Mouse (Mus musculus) heart, adult 8-10 months (tissue): ENCODE measurements at regions not wholly inside any gene's neighbourhood (a gene's known extent, or its start where the extent isn't known, plus 50 kb on each side); places are given as distances from the start of the nearest gene placed in this dataset.

Experiments
- DNase-seq: peaks from one replicate; pipeline ENCODE4 v3.0.0; 2022; ENCODE audit warnings: low spot score

- DNase-seq, result no peak
Observed at GRCm38 (mm10) chr3:105223671-105224070, 157.0 kb downstream of the 4930564D02Rik start.

GRCm38 (mm10) chr3:105227551-105227950 is 160.9 kb downstream of the 4930564D02Rik start:
- DNase-seq, result no peak

- no peak for DNase-seq
Observed at GRCm38 (mm10) chr3:105228401-105228800, 161.8 kb downstream of the 4930564D02Rik start.

GRCm38 (mm10) chr3:105241048-105241447 is 174.4 kb downstream of the 4930564D02Rik start:
- DNase-seq, result no peak

GRCm38 (mm10) chr3:105257096-105257495 is 190.5 kb downstream of the 4930564D02Rik start:
- no peak for DNase-seq

GRCm38 (mm10) chr3:105275241-105275640 is 176.9 kb upstream of the Kcnd3 start:
- no peak for DNase-seq

GRCm38 (mm10) chr3:105280971-105281370 is 171.2 kb upstream of the Kcnd3 start:
- no peak for DNase-seq

- DNase-seq, result no peak
Observed at GRCm38 (mm10) chr3:105281686-105282085, 170.4 kb upstream of the Kcnd3 start.

GRCm38 (mm10) chr3:105298273-105298672 is 153.9 kb upstream of the Kcnd3 start:
- DNase-seq, result peak; percentile 3

- DNase-seq, result no peak
Observed at GRCm38 (mm10) chr3:105300693-105301548, 151.2 kb upstream of the Kcnd3 start.

- no peak for DNase-seq
Observed at GRCm38 (mm10) chr3:105307676-105308075, 144.5 kb upstream of the Kcnd3 start.

GRCm38 (mm10) chr3:105309020-105309419 is 143.1 kb upstream of the Kcnd3 start:
- no peak for DNase-seq

GRCm38 (mm10) chr3:105353268-105353667 is 98.9 kb upstream of the Kcnd3 start:
- DNase-seq, result no peak

GRCm38 (mm10) chr3:105354123-105354931 is 97.8 kb upstream of the Kcnd3 start:
- no peak for DNase-seq

GRCm38 (mm10) chr3:105357511-105357910 is 94.6 kb upstream of the Kcnd3 start:
- no peak for DNase-seq

- DNase-seq, result no peak
Observed at GRCm38 (mm10) chr3:105359636-105360035, 92.5 kb upstream of the Kcnd3 start.

GRCm38 (mm10) chr3:105364685-105365084 is 87.4 kb upstream of the Kcnd3 start:
- DNase-seq, result no peak

GRCm38 (mm10) chr3:105366806-105367205 is 85.3 kb upstream of the Kcnd3 start:
- no peak for DNase-seq

- no peak for DNase-seq
Observed at GRCm38 (mm10) chr3:105367972-105368371, 84.2 kb upstream of the Kcnd3 start.

GRCm38 (mm10) chr3:105372371-105372828 is 79.7 kb upstream of the Kcnd3 start:
- DNase-seq, result no peak

GRCm38 (mm10) chr3:105374306-105374705 is 77.8 kb upstream of the Kcnd3 start:
- no peak for DNase-seq

- no peak for DNase-seq
Observed at GRCm38 (mm10) chr3:105374836-105375235, 77.3 kb upstream of the Kcnd3 start.

GRCm38 (mm10) chr3:105375383-105375782 is 76.7 kb upstream of the Kcnd3 start:
- peak; percentile 29 for DNase-seq
